Mouse (Mus musculus) ES-E14 (cell line): ENCODE measurements around the gene Sapcd1. TPM values are rescaled to one million over a fixed set of nuclear protein-coding genes. Genes with fewer than 3 reads are reported as not detected.

Experiments
- DNase-seq: peaks from one replicate; pipeline ENCODE4 v3.0.0-alpha.2; 2013; ENCODE audit warnings: low read depth, low spot score
- H3K27ac ChIP-seq: 2 replicates; pipeline ENCODE4 v1.5.1; 2012; ENCODE audit warnings: low read depth, mild to moderate bottlenecking, low read length, moderate library complexity, mixed read lengths; ENCODE audit not compliant: poor library complexity, insufficient read depth, severe bottlenecking
- H3K36me3 ChIP-seq: 2 replicates; pipeline ENCODE4 v1.6.1; 2012; ENCODE audit warnings: mild to moderate bottlenecking, low read length, moderate library complexity, mixed read lengths; ENCODE audit not compliant: control insufficient read depth, poor library complexity, insufficient read depth, severe bottlenecking
- H3K4me1 ChIP-seq, 2 experiments: fragments of 150-350 bp in 1 of 2; sonication (generic) in 1 of 2; 2 replicates each; pipeline ENCODE4 v1.6.1; 2012; ENCODE audit warnings: low read length in 2 of 2, mild to moderate bottlenecking in 1 of 2, mixed read lengths in 1 of 2; ENCODE audit not compliant: control insufficient read depth in 2 of 2, insufficient read depth in 2 of 2, poor library complexity in 1 of 2
- H3K4me3 ChIP-seq, 2 experiments: fragments of 150-350 bp in 1 of 2; sonication (generic) in 1 of 2; 2 replicates each; pipeline ENCODE4 v1.5.1; 2012; ENCODE audit warnings: low read length in 2 of 2, low read depth in 1 of 2, mild to moderate bottlenecking in 1 of 2, mixed read lengths in 1 of 2; ENCODE audit not compliant: insufficient read depth in 1 of 2, poor library complexity in 1 of 2, severe bottlenecking in 1 of 2
- H3K9ac ChIP-seq: 2 replicates; pipeline ENCODE4 v1.6.1; 2012; ENCODE audit warnings: low read depth, mild to moderate bottlenecking, low read length, mixed read lengths; ENCODE audit not compliant: poor library complexity, insufficient read depth, severe bottlenecking
- H3K9me3 ChIP-seq: fragments of 150-350 bp; sonication (generic); 2 replicates; pipeline ENCODE4 v1.6.1; 2012; ENCODE audit warnings: low read depth, mild to moderate bottlenecking, low read length; ENCODE audit not compliant: control insufficient read depth, insufficient read depth
- CHD2 ChIP-seq: IDR thresholded peaks from 2 replicates; pipeline ENCODE4 v1.6.1; 2014; ENCODE audit warnings: mild to moderate bottlenecking, low read depth, low read length, inconsistent platforms
- HCFC1 ChIP-seq: IDR thresholded peaks from 2 replicates; pipeline ENCODE4 v1.6.1; 2012; ENCODE audit warnings: low read length, inconsistent platforms, borderline replicate concordance; ENCODE audit not compliant: insufficient read depth
- MAFK ChIP-seq: IDR thresholded peaks from 2 replicates; pipeline ENCODE4 v1.6.1; 2014; ENCODE audit warnings: mild to moderate bottlenecking, low read depth, low read length, inconsistent platforms; ENCODE audit not compliant: insufficient read depth
- ZC3H11A ChIP-seq: IDR thresholded peaks from 2 replicates; pipeline ENCODE4 v1.6.1; 2012; ENCODE audit warnings: low read depth, mild to moderate bottlenecking, inconsistent platforms, low read length, borderline replicate concordance
- ZNF384 ChIP-seq: IDR thresholded peaks from 2 replicates; pipeline ENCODE4 v1.6.1; 2012; ENCODE audit warnings: low read depth, low read length, inconsistent platforms
- in situ Hi-C, 2 experiments: fragments of 600-800 bp; cut with MboI; formaldehyde crosslinking; loops; one replicate each; pipeline ENCODE4 v1.15.1; 2025; ENCODE audit warnings: low sequenced_read_pairs in 2 of 2, inconsistent platforms in 1 of 2; ENCODE audit not compliant: unreplicated experiment in 2 of 2
- total RNA-seq: library from RNA; depleted of rRNA; stranded (reverse); fragments of 300-350 nt; gene quantifications from 2 replicates; pipeline ENCODE4 v1.2.3, GENCODE M21; 2012

The Sapcd1 gene
- total RNA-seq, 1 experiment = 3.1 TPM

- peaks cover 19% of the 10 kb centered on the region for H3K36me3 ChIP-seq
- TF ChIP-seq ZC3H11A (no peak), MAFK (no peak), HCFC1 (no peak), CHD2 (no peak), ZNF384 (no peak)
- in situ Hi-C loops = no loop called here
These were observed 22.4 kb upstream of the Sapcd1 start for GRCm38 (mm10) chr17:35050126-35050750.

GRCm38 (mm10) chr17:35049561-35050016 lies 21.8 kb upstream of the Sapcd1 start, which contains the start of gene Clic1:
Gene Clic1 (plus strand): TSS chr17:35049966.
- H3K4me3 ChIP-seq = peak within 1 kb of the TSS; percentile 78 to 79
- H3K9me3 ChIP-seq = no peaks in the 10 kb centered on the region
- H3K27ac ChIP-seq = peak within 1 kb of the TSS; percentile 45
- no peak for TF ChIP-seq ZC3H11A
- H3K9ac ChIP-seq = peak within 1 kb of the TSS; percentile 81
- in situ Hi-C loops = no loop called here
- H3K36me3 ChIP-seq = peaks cover 17% of the 10 kb centered on the region
- peaks cover 0 to 28% of the 10 kb centered on the region in 2 experiments for H3K4me1 ChIP-seq
- DNase-seq = no peak

More at GRCm38 (mm10) chr17:35050126-35050750, 22.4 kb upstream of the Sapcd1 start:
- DNase-seq = no peak
- Histone ChIP-seq H3K9me3 (no peaks in the 10 kb centered on the region), H3K4me3 (peak overlapping the region; percentile 78 to 79), H3K4me1 (peaks cover 0 to 27% of the 10 kb centered on the region in 2 experiments), H3K9ac (peak overlapping the region; percentile 81), H3K27ac (peak overlapping the region; percentile 45)

GRCm38 (mm10) chr17:35048932-35049440 lies 21.2 kb upstream of the Sapcd1 start:
- DNase-seq = no peak
- no peak overlapping the region; the same call in 1 of the 2 replicates for H3K9ac ChIP-seq
- no peak overlapping the region for H3K27ac ChIP-seq
- H3K4me1 ChIP-seq = peaks cover 0 to 28% of the 10 kb centered on the region in 2 experiments
- in situ Hi-C loops = no loop called here
- peaks cover 12% of the 10 kb centered on the region for H3K36me3 ChIP-seq
- TF ChIP-seq HCFC1 (no peak), MAFK (no peak), ZC3H11A (no peak), ZNF384 (no peak), CHD2 (no peak)
- no peak overlapping the region for H3K4me3 ChIP-seq
- no peaks in the 10 kb centered on the region for H3K9me3 ChIP-seq

GRCm38 (mm10) chr17:35048149-35048931 lies 20.5 kb upstream of the Sapcd1 start:
- no peak for DNase-seq
- H3K9me3 ChIP-seq = no peaks in the 10 kb centered on the region
- peaks cover 9% of the 10 kb centered on the region for H3K36me3 ChIP-seq
- TF ChIP-seq CHD2 = no peak
- TF ChIP-seq ZC3H11A = no peak
- no peak for TF ChIP-seq HCFC1
- H3K9ac ChIP-seq = no peak overlapping the region
- no peak overlapping the region for H3K27ac ChIP-seq
- H3K4me1 ChIP-seq = peaks cover 0 to 28% of the 10 kb centered on the region in 2 experiments
- no peak overlapping the region for H3K4me3 ChIP-seq
- in situ Hi-C loops = no loop called here
